Mouse (Mus musculus): ENCODE results near the gene Brinp3. TPM values are rescaled to one million over a fixed set of nuclear protein-coding genes. Genes with fewer than 3 reads are reported as not detected.

Brinp3 gene
- polyA plus RNA-seq, 1 experiment, result 0.12 TPM

GRCm38 (mm10) chr1:146783259-146783658, 288.7 kb downstream of the Brinp3 start:
- Histone ChIP-seq H3K27ac (ENCODE audit: control insufficient read depth, insufficient read depth, low read length) (no peak overlapping the region), H3K4me3 (ENCODE audit: control insufficient read depth, insufficient read depth, low read length) (no peak overlapping the region), H3K4me1 (replicated peaks; ENCODE audit: control insufficient read depth, insufficient read depth, low read length) (no peaks in the 10 kb centered on the region), H3K27me3 (ENCODE audit: control insufficient read depth, insufficient read depth, low read length) (no peaks in the 10 kb centered on the region), H3K36me3 (ENCODE audit: control insufficient read depth, insufficient read depth, low read length) (no peaks in the 10 kb centered on the region)
- 84% methylated on average over 4 of the region's 4 CpGs for WGBS
- DNase-seq, result no peak
- TF ChIP-seq POLR2A (IDR thresholded peaks at IDR 0.05; ENCODE audit: control insufficient read depth, extremely low read depth, insufficient read depth, low read length, poor library complexity), result no peak
- TF ChIP-seq CTCF (IDR thresholded peaks at IDR 0.05; ENCODE audit: borderline replicate concordance, control insufficient read depth, extremely low read depth, insufficient read depth, low read length, poor library complexity), result no peak

GRCm38 (mm10) chr1:146787236-146787635, 292.7 kb downstream of the Brinp3 start:
- H3K4me1 ChIP-seq (replicated peaks; ENCODE audit: control insufficient read depth, insufficient read depth, low read length), result no peaks in the 10 kb centered on the region
- H3K27ac ChIP-seq (ENCODE audit: control insufficient read depth, insufficient read depth, low read length), result no peak overlapping the region
- no peak overlapping the region for H3K4me3 ChIP-seq (ENCODE audit: control insufficient read depth, insufficient read depth, low read length)
- TF ChIP-seq CTCF (IDR thresholded peaks at IDR 0.05; ENCODE audit: borderline replicate concordance, control insufficient read depth, extremely low read depth, insufficient read depth, low read length, poor library complexity) (no peak), POLR2A (IDR thresholded peaks at IDR 0.05; ENCODE audit: control insufficient read depth, extremely low read depth, insufficient read depth, low read length, poor library complexity) (no peak)
- no peaks in the 10 kb centered on the region for H3K36me3 ChIP-seq (ENCODE audit: control insufficient read depth, insufficient read depth, low read length)
- 49% methylated on average over 2 of the region's 2 CpGs for WGBS
- DNase-seq, result no peak
- H3K27me3 ChIP-seq (ENCODE audit: control insufficient read depth, insufficient read depth, low read length), result no peaks in the 10 kb centered on the region

GRCm38 (mm10) chr1:146792826-146793225, 298.3 kb downstream of the Brinp3 start:
- Histone ChIP-seq H3K27ac (ENCODE audit: control insufficient read depth, insufficient read depth, low read length) (no peak overlapping the region), H3K4me1 (replicated peaks; ENCODE audit: control insufficient read depth, insufficient read depth, low read length) (no peaks in the 10 kb centered on the region), H3K4me3 (ENCODE audit: control insufficient read depth, insufficient read depth, low read length) (no peak overlapping the region), H3K27me3 (ENCODE audit: control insufficient read depth, insufficient read depth, low read length) (no peaks in the 10 kb centered on the region), H3K36me3 (ENCODE audit: control insufficient read depth, insufficient read depth, low read length) (no peaks in the 10 kb centered on the region)
- DNase-seq, result no peak
- TF ChIP-seq POLR2A (IDR thresholded peaks at IDR 0.05; ENCODE audit: control insufficient read depth, extremely low read depth, insufficient read depth, low read length, poor library complexity) (no peak), CTCF (IDR thresholded peaks at IDR 0.05; ENCODE audit: borderline replicate concordance, control insufficient read depth, extremely low read depth, insufficient read depth, low read length, poor library complexity) (no peak)

- TF ChIP-seq POLR2A (IDR thresholded peaks at IDR 0.05; ENCODE audit: control insufficient read depth, extremely low read depth, insufficient read depth, low read length, poor library complexity), result no peak
- no peak for TF ChIP-seq CTCF (IDR thresholded peaks at IDR 0.05; ENCODE audit: borderline replicate concordance, control insufficient read depth, extremely low read depth, insufficient read depth, low read length, poor library complexity)
- Histone ChIP-seq H3K36me3 (ENCODE audit: control insufficient read depth, insufficient read depth, low read length) (no peaks in the 10 kb centered on the region), H3K4me1 (replicated peaks; ENCODE audit: control insufficient read depth, insufficient read depth, low read length) (no peaks in the 10 kb centered on the region), H3K27me3 (ENCODE audit: control insufficient read depth, insufficient read depth, low read length) (no peaks in the 10 kb centered on the region), H3K27ac (ENCODE audit: control insufficient read depth, insufficient read depth, low read length) (no peak overlapping the region), H3K4me3 (ENCODE audit: control insufficient read depth, insufficient read depth, low read length) (no peak overlapping the region)
- DNase-seq, result no peak
- WGBS, result 85% methylated on average over 6 of the region's 6 CpGs
These were observed 305.5 kb downstream of the Brinp3 start for GRCm38 (mm10) chr1:146799986-146800553.

- H3K4me1 ChIP-seq (replicated peaks; ENCODE audit: control insufficient read depth, insufficient read depth, low read length), result no peaks in the 10 kb centered on the region
- no peak for TF ChIP-seq POLR2A (IDR thresholded peaks at IDR 0.05; ENCODE audit: control insufficient read depth, extremely low read depth, insufficient read depth, low read length, poor library complexity)
- TF ChIP-seq CTCF (IDR thresholded peaks at IDR 0.05; ENCODE audit: borderline replicate concordance, control insufficient read depth, extremely low read depth, insufficient read depth, low read length, poor library complexity), result no peak
- no peak for DNase-seq
- no peak overlapping the region for H3K27ac ChIP-seq (ENCODE audit: control insufficient read depth, insufficient read depth, low read length)
- H3K36me3 ChIP-seq (ENCODE audit: control insufficient read depth, insufficient read depth, low read length), result no peaks in the 10 kb centered on the region
- no peak overlapping the region for H3K4me3 ChIP-seq (ENCODE audit: control insufficient read depth, insufficient read depth, low read length)
- H3K27me3 ChIP-seq (ENCODE audit: control insufficient read depth, insufficient read depth, low read length), result no peaks in the 10 kb centered on the region
- 95% methylated on average over 3 of the region's 3 CpGs for WGBS
These were observed 307.3 kb downstream of the Brinp3 start for GRCm38 (mm10) chr1:146801821-146802220.

- no peaks in the 10 kb centered on the region for H3K4me1 ChIP-seq (replicated peaks; ENCODE audit: control insufficient read depth, insufficient read depth, low read length)
- H3K36me3 ChIP-seq (ENCODE audit: control insufficient read depth, insufficient read depth, low read length), result no peaks in the 10 kb centered on the region
- TF ChIP-seq POLR2A (IDR thresholded peaks at IDR 0.05; ENCODE audit: control insufficient read depth, extremely low read depth, insufficient read depth, low read length, poor library complexity), result no peak
- no peak for TF ChIP-seq CTCF (IDR thresholded peaks at IDR 0.05; ENCODE audit: borderline replicate concordance, control insufficient read depth, extremely low read depth, insufficient read depth, low read length, poor library complexity)
- WGBS, result 71% methylated on average over 4 of the region's 4 CpGs
- no peak overlapping the region for H3K27ac ChIP-seq (ENCODE audit: control insufficient read depth, insufficient read depth, low read length)
- no peaks in the 10 kb centered on the region for H3K27me3 ChIP-seq (ENCODE audit: control insufficient read depth, insufficient read depth, low read length)
- H3K4me3 ChIP-seq (ENCODE audit: control insufficient read depth, insufficient read depth, low read length), result no peak overlapping the region
- DNase-seq, result no peak
These were observed 313.2 kb downstream of the Brinp3 start for GRCm38 (mm10) chr1:146807765-146808164.

- no peaks in the 10 kb centered on the region for H3K27me3 ChIP-seq (ENCODE audit: control insufficient read depth, insufficient read depth, low read length)
- H3K4me3 ChIP-seq (ENCODE audit: control insufficient read depth, insufficient read depth, low read length), result no peak overlapping the region
- no peak for DNase-seq
- TF ChIP-seq CTCF (IDR thresholded peaks at IDR 0.05; ENCODE audit: borderline replicate concordance, control insufficient read depth, extremely low read depth, insufficient read depth, low read length, poor library complexity), result no peak
- no peak for TF ChIP-seq POLR2A (IDR thresholded peaks at IDR 0.05; ENCODE audit: control insufficient read depth, extremely low read depth, insufficient read depth, low read length, poor library complexity)
- no peaks in the 10 kb centered on the region for H3K36me3 ChIP-seq (ENCODE audit: control insufficient read depth, insufficient read depth, low read length)
- WGBS, result 14% methylated on average over 1 of the region's 1 CpGs
- no peak overlapping the region for H3K27ac ChIP-seq (ENCODE audit: control insufficient read depth, insufficient read depth, low read length)
- H3K4me1 ChIP-seq (replicated peaks; ENCODE audit: control insufficient read depth, insufficient read depth, low read length), result no peaks in the 10 kb centered on the region
These were observed 339.3 kb downstream of the Brinp3 start for GRCm38 (mm10) chr1:146833888-146834287.

Measured in thymus, adult 2 months (tissue).